Mouse (Mus musculus): ENCODE results near the gene Tcf7l1. TPM values are rescaled to one million over a fixed set of nuclear protein-coding genes. Genes with fewer than 3 reads are reported as not detected.
A peak's percentile ranks its signal among the peaks of the same experiment; 100 is the strongest.

The Tcf7l1 gene
- total RNA-seq, 2 experiments from 2014 or later: 2.0 to 3.6 TPM

DNA sequence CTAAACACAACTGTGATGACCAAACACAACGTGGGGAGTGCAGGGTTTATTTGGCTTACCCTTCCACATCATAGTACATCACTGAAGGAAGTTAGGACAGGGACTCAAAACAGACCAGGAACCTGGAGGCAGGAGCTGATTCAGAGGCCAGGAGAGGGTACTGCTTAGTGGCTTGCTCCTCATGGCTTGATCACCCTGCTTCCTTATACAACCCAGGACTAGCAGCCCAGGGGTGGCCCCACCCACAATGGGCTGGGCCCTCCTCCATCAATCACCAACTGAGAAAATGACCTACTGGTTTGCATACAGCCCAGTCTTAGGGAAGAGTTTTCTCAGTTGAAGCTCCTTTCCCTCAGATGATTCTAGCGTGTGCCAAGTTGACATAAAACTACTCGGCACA is 68.2 kb downstream of the Tcf7l1 start:
- intact Hi-C loops (cut with DNase I): no loop called here
- DNase-seq (ENCODE audit: low spot score in 2 of 2): no peak

GRCm38 (mm10) chr6:72714726-72715125 is 74.3 kb downstream of the Tcf7l1 start:
- intact Hi-C loops (cut with DNase I): no loop called here
- peak; percentile 29 to 71 for DNase-seq (ENCODE audit: low spot score in 2 of 2)

GRCm38 (mm10) chr6:72714250-72714649 is 74.8 kb downstream of the Tcf7l1 start:
- DNase-seq (ENCODE audit: low spot score in 2 of 2): no peak
- intact Hi-C loops (cut with DNase I): no loop called here

- DNase-seq (ENCODE audit: low spot score in 2 of 2): peak; percentile 43 to 52
- intact Hi-C loops (cut with DNase I): no loop called here
Observed at GRCm38 (mm10) chr6:72711508-72712081, 77.5 kb downstream of the Tcf7l1 start.

- intact Hi-C loops (cut with DNase I): no loop called here
- peak in 1 of 2 experiments; percentile 57 for DNase-seq (ENCODE audit: low spot score in 2 of 2)
Observed at GRCm38 (mm10) chr6:72710897-72711507, 78.1 kb downstream of the Tcf7l1 start.

DNA sequence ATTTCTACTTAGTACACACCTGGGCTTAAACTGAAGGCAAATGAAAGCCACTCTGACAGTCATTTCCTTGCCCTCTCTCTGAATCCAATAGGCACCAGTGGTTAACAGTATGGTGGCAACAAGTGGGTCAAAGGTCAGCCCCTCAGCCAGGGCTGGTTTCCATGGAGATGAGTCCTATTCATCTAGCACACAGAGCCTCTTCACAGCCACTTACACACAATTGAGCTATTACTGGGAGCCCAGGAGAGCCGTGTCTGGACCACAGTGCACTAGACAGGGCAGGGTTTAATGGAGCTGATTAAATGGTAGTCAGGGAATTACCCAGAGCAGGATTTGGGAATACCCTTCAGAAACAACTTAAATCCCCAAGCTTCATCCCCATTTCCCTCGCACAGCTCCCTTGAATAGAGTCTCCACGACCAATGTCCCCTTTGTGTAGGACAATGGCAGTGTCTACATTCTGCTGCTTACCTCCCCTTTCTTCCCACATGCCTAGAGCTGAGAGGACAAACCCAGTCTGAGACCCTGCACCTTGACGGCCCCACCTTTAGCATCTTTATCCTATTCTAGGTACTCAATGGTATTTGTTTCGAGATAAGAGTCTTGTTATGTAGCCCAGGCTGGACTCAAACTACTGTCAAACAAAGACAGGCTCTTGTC is 89.5 kb downstream of the Tcf7l1 start:
- peak in 1 of 2 experiments; percentile 19 for DNase-seq (ENCODE audit: low spot score in 2 of 2)
- intact Hi-C loops (cut with DNase I): no loop called here

- intact Hi-C loops (cut with DNase I): no loop called here
- DNase-seq (ENCODE audit: low spot score in 2 of 2): no peak
Observed at GRCm38 (mm10) chr6:72698559-72698958, 90.5 kb downstream of the Tcf7l1 start.

- no peak for DNase-seq (ENCODE audit: low spot score in 2 of 2)
- intact Hi-C loops (cut with DNase I): no loop called here
Observed at GRCm38 (mm10) chr6:72696601-72697335, 92.3 kb downstream of the Tcf7l1 start.

GRCm38 (mm10) chr6:72694791-72695204 is 94.3 kb downstream of the Tcf7l1 start:
- DNase-seq (ENCODE audit: low spot score in 2 of 2): peak in 1 of 2 experiments; percentile 21
- intact Hi-C loops (cut with DNase I): no loop called here

DNA sequence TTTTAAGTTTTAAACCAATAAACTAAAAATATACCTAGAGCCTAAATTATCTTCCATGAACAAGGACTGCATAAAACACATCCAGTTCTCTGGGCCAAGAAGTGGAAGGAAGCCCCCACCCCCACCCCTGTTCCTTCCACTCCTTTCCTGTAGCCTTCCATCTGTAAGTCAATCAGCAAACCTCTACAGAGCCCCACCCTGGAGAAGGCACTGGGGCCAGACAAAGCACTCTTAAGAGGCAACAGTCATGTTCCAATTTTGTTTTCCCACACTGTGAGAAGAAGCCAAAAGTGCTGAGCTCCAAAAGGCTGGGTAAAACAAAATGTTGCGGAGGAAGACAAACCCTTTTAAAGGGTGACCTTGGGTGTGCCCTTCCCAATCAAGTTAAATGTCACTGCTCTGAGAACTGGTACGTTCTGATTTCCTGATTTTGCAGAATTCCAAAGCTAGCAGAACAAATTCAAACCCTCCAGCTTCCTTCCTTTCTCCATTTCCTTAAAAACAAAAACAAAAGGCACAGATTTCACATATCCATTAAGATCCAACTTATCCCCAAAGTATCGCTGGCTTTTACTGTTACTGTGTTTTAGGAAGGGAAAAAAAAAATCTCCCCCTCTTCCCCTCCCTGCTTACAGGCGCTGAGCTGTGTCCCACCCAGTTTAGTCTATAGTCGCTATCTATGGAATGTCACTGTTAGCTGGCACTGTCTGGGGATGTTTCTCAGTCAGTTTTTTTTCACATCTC is 94.8 kb downstream of the Tcf7l1 start:
- peak in 1 of 2 experiments; percentile 54 for DNase-seq (ENCODE audit: low spot score in 2 of 2)
- intact Hi-C loops (cut with DNase I): no loop called here

DNA sequence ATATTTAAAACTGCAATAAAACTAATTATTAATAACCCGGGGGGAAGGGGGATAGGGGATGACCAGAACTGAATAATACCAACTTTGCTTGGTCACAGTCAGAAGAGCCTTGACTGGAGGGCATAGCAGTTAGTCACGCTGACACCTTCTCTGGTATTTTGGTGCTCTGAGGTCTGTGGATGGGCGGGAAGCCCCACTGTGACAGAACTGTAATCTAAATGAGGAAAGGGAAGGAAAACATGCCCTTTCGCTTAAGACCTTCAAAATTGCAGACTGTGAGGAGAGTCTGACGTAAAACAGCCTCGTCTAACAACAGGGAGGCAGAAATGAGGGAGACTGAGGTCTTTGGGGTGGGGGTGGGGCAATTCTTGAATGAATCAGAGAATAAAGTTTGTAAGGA is 96.6 kb downstream of the Tcf7l1 start:
- DNase-seq (ENCODE audit: low spot score in 2 of 2): no peak
- intact Hi-C loops (cut with DNase I): no loop called here

GRCm38 (mm10) chr6:72691549-72691948 is 97.5 kb downstream of the Tcf7l1 start:
- no peak for DNase-seq (ENCODE audit: low spot score in 2 of 2)
- intact Hi-C loops (cut with DNase I): no loop called here

DNA sequence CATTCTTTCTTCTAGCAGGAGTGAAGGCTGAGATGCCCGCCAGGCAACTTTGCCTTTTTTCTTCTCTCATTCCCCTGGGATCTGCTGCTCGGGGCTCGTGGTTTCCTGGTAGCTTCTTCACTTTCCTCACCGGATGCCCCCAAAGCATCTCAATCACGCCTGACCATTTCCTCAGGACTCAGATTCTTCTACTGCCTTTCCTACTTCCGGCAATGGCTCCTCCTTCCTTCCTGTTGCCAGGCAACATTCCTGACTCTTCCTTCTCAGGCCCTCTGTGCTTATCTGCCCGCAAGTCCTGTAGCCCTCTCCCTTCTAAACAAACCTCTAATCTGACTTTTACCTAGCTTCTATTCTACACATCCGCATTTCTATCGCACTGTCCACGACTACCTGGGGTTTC is 98.5 kb downstream of the Tcf7l1 start:
- no peak for DNase-seq (ENCODE audit: low spot score in 2 of 2)
- intact Hi-C loops (cut with DNase I): no loop called here

DNA sequence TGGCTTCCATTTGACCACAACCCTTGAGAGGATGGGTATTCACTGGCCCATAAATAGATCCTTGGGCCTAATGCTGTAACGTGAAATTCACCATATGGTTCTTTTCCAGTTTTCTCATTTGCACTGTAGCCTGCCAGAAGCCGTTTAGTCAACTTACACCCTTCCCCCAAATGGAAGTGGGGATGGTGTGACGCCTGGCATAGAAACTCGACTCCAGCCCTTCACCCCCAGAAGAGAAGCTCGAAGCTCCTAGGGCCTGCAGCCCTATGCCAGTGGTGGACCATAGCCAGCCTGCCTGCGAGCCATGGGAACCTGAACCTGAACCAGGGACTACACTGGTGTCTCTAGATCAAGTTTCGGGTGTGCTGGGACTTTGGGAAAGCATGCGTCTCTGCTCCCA is 99.1 kb downstream of the Tcf7l1 start:
- intact Hi-C loops (cut with DNase I): no loop called here

DNA sequence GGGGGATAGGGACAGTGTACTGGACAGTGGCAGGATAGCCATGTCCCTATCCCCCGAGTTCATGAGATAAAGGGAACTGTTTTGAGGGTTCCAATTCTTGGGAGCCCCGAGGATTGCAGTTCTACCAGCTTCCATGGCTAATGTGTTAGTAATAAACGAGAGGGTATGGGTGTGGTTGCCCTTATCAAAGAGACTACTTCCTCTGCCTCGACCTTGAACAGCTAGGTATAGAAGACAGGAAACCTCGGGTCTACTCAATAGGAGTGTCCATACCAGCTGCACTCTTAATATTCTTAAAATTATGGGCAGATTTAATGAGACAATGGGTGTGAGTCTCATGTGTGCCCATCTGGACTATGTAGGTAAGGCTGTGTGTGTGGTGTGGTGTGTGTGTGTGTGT is 100.0 kb downstream of the Tcf7l1 start:
- DNase-seq (ENCODE audit: low spot score in 2 of 2): no peak
- intact Hi-C loops (cut with DNase I): no loop called here

More for the DNA sequence above, 99.1 kb downstream of the Tcf7l1 start:
- no peak for DNase-seq (ENCODE audit: low spot score in 2 of 2)

DNA sequence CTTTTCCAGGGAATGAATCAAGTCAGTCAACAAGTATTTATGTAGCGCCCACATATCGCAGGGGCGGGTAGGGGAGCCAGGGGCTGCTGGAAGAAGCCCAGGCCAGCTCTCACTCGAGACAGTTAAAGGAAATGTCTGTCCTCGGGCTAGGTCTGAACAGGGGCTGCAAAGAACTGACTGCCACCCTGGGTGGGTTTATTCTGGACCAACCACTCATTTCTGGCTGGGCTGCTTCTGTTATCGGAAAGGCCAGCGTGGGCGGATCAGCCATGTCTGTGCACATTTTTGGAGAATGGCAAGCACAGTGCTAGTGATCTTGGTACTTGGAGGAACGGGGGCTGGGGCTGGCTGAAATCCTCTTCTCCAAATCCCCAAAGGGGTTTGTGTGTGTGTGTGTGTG is 103.9 kb downstream of the Tcf7l1 start:
- intact Hi-C loops (cut with DNase I): no loop called here
- peak; percentile 43 to 58 for DNase-seq (ENCODE audit: low spot score in 2 of 2)

DNA sequence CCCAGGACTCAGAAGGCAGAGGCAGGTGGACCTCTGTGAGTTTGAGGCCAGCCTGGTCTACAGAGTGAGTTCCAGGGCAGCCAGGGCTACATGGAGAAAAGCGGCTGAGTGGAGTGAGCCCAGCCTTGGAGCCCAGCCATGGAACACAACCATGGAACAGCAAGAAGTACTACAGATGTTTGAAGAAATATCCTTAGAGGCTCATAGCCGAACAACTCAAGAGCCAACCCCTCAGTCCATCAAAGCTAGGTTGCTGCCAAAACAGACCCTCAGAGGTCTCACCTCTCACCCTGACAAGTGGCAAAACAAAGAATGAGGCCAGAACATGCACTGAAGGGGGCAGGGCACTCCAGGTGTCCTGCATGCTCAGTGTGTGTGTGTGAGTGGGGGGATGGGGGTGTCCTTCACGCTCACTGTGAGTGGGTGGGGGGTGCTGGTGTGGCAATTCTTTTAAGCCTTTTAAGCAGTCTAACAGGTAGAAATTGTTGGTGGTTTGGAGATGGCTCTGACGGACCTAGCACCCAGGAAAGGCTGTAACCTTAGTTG is 104.7 kb downstream of the Tcf7l1 start:
- intact Hi-C loops (cut with DNase I): no loop called here

DNA sequence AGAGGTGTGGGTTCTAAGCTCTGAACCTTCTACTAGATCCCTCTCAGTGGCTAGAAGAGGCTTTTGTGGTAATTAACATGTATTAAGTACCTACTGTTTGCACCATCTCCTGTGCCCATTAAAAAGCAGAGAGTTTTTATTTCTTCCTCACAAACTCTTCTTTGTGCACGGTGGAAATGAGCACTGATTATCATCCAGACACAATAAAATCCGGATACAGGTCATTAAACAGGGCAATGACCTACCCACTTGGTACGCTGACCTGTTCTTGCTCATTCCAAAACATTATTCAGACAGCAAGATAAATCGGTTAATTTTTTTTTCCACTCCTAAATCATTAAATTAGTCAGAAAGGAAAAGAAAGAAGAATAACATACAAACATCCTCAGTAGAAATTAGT is 106.8 kb downstream of the Tcf7l1 start:
- intact Hi-C loops (cut with DNase I): no loop called here
- no peak for DNase-seq (ENCODE audit: low spot score in 2 of 2)

More for the DNA sequence above, 104.7 kb downstream of the Tcf7l1 start:
- no peak for DNase-seq (ENCODE audit: low spot score in 2 of 2)

GRCm38 (mm10) chr6:72680936-72681335 is 108.1 kb downstream of the Tcf7l1 start:
- no peak for DNase-seq (ENCODE audit: low spot score in 2 of 2)
- intact Hi-C loops (cut with DNase I): no loop called here

Measured in left cerebral cortex, postnatal 25 days (tissue).